Mouse (Mus musculus): ENCODE data around the gene Mrgprf.

- TF ChIP-seq CTCF (IDR thresholded peaks at IDR 0.05; ENCODE audit: low read depth, low read length) (no peak), POLR2A (IDR thresholded peaks at IDR 0.05; ENCODE audit: insufficient read depth, low read length) (no peak)
These were observed 18.9 kb downstream of the Mrgprf start for GRCm38 (mm10) chr7:145319481-145319880.

All from ES-Bruce4 (cell line).